Mouse (Mus musculus) C2C12 (cell line): Measurements from ENCODE around the gene Zfp580.

Source experiments
- CEBPB ChIP-seq: IDR thresholded peaks from one replicate; pipeline ENCODE4 v1.6.1; 2011; ENCODE audit warnings: low read depth, mild to moderate bottlenecking, control low read depth, moderate library complexity
- CTCF ChIP-seq: IDR thresholded peaks from one replicate; pipeline ENCODE4 v1.5.1; 2011; ENCODE audit not compliant: control insufficient read depth, insufficient read depth, insufficient read length
- FOSL1 ChIP-seq: IDR thresholded peaks from one replicate; pipeline ENCODE4 v1.8.0; 2011; ENCODE audit warnings: mild to moderate bottlenecking, low read length; ENCODE audit not compliant: poor library complexity, insufficient read depth, severe bottlenecking
- USF1 ChIP-seq: IDR thresholded peaks from one replicate; pipeline ENCODE4 v1.6.1; 2011; ENCODE audit warnings: low read depth, mild to moderate bottlenecking, control low read depth, moderate library complexity

- TF ChIP-seq CTCF (no peak), CEBPB (no peak), USF1 (no peak), FOSL1 (no peak)
Observed at GRCm38 (mm10) chr7:5012681-5013513, 38.4 kb upstream of the Zfp580 start.
